Mouse (Mus musculus): ENCODE measurements at regions not wholly inside any gene's neighbourhood (a gene's known extent, or its start where the extent isn't known, plus 50 kb on each side); places are given as distances from the start of the nearest gene placed in this dataset.

- Histone ChIP-seq H3K36me3 (replicated peaks) (no peaks in the 10 kb centered on the region), H3K4me3 (ENCODE audit: low read depth, low read length) (no peak overlapping the region), H3K27me3 (ENCODE audit: insufficient read depth, low read length) (no peaks in the 10 kb centered on the region), H3K4me1 (ENCODE audit: insufficient read depth, low read depth, low read length) (no peaks in the 10 kb centered on the region), H3K9me3 (replicated peaks) (no peaks in the 10 kb centered on the region)
- TF ChIP-seq GATA1 (IDR thresholded peaks at IDR 0.05; ENCODE audit: borderline replicate concordance, low read length) (no peak), GATA2 (IDR thresholded peaks at IDR 0.05; ENCODE audit: borderline replicate concordance, low read depth, low read length) (no peak), POLR2AphosphoS5 (IDR thresholded peaks at IDR 0.05; ENCODE audit: insufficient replicate concordance, low read depth, low read length) (no peak), CTCF (IDR thresholded peaks at IDR 0.05; ENCODE audit: low read depth, low read length) (no peak), TAL1 (conservative IDR thresholded peaks at IDR 0.05; ENCODE audit: low read depth, low read length) (no peak)
- ATAC-seq (ENCODE audit: extremely low read depth, insufficient number of reproducible peaks, low FRiP score, poor library complexity, severe bottlenecking): no peak
- DNase-seq (ENCODE audit: low spot score): no peak
Measured at GRCm38 (mm10) chr6:4193286-4193685, 106.5 kb upstream of the Bet1 start.

DNA sequence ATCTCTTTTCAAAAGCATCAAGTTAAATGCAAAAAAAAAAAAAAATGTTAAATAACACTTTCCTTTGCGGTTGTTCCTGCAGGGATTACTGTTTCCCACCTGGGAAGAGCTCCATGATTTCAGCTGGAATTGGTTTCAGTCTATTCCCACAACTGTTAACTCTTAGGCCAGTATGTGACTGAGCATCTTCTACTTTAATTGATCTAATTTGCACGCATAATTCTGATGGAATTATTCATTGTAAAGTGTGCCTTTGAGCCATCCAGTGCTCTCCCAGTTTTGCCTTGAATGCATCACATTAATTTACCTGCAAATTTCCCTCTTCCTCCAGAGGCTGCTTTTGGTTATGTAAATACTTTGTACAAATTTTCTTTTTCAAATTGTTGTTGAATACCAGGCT lies 114.4 kb upstream of the Bet1 start:
- TF ChIP-seq POLR2AphosphoS5 (IDR thresholded peaks at IDR 0.05; ENCODE audit: insufficient replicate concordance, low read depth, low read length) (no peak), GATA2 (IDR thresholded peaks at IDR 0.05; ENCODE audit: borderline replicate concordance, low read depth, low read length) (no peak), TAL1 (conservative IDR thresholded peaks at IDR 0.05; ENCODE audit: low read depth, low read length) (no peak), GATA1 (IDR thresholded peaks at IDR 0.05; ENCODE audit: borderline replicate concordance, low read length) (no peak), CTCF (IDR thresholded peaks at IDR 0.05; ENCODE audit: low read depth, low read length) (no peak)
- no peak for DNase-seq (ENCODE audit: low spot score)
- H3K27me3 ChIP-seq (ENCODE audit: insufficient read depth, low read length): no peaks in the 10 kb centered on the region

DNA sequence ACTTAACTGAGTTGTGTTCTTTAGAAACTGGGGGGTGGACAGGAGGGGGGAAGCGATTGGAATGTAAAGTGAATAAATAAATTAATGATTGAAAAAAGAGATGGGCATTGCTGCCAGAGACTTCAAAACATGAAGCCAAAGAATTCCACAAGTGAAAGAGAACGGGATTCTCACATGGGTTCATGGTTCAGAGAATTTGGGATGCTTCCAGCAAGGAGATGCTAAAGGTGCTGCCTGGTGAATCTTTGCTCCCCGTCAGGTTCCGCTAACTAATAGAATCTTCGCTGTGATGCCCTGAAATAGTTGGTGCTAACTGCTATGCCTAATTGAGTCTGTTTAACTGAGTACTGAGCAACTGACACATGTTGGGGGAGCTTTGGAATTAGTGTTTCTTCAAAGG lies 118.9 kb upstream of the Bet1 start:
- no peak for DNase-seq (ENCODE audit: low spot score)
- Histone ChIP-seq H3K36me3 (replicated peaks) (no peaks in the 10 kb centered on the region), H3K27me3 (ENCODE audit: insufficient read depth, low read length) (no peaks in the 10 kb centered on the region), H3K4me3 (ENCODE audit: low read depth, low read length) (no peak overlapping the region), H3K9me3 (replicated peaks) (no peaks in the 10 kb centered on the region), H3K4me1 (ENCODE audit: insufficient read depth, low read depth, low read length) (no peaks in the 10 kb centered on the region)
- no peak for ATAC-seq (ENCODE audit: extremely low read depth, insufficient number of reproducible peaks, low FRiP score, poor library complexity, severe bottlenecking)
- no peak for TF ChIP-seq TAL1 (conservative IDR thresholded peaks at IDR 0.05; ENCODE audit: low read depth, low read length)
- TF ChIP-seq GATA2 (IDR thresholded peaks at IDR 0.05; ENCODE audit: borderline replicate concordance, low read depth, low read length): no peak
- TF ChIP-seq CTCF (IDR thresholded peaks at IDR 0.05; ENCODE audit: low read depth, low read length): no peak
- no peak for TF ChIP-seq GATA1 (IDR thresholded peaks at IDR 0.05; ENCODE audit: borderline replicate concordance, low read length)
- no peak for TF ChIP-seq POLR2AphosphoS5 (IDR thresholded peaks at IDR 0.05; ENCODE audit: insufficient replicate concordance, low read depth, low read length)

More for the DNA sequence above, 114.4 kb upstream of the Bet1 start:
- no peaks in the 10 kb centered on the region for H3K4me1 ChIP-seq (ENCODE audit: insufficient read depth, low read depth, low read length)
- no peaks in the 10 kb centered on the region for H3K9me3 ChIP-seq (replicated peaks)
- no peaks in the 10 kb centered on the region for H3K36me3 ChIP-seq (replicated peaks)
- no peak overlapping the region for H3K4me3 ChIP-seq (ENCODE audit: low read depth, low read length)
- ATAC-seq (ENCODE audit: extremely low read depth, insufficient number of reproducible peaks, low FRiP score, poor library complexity, severe bottlenecking): no peak

DNA sequence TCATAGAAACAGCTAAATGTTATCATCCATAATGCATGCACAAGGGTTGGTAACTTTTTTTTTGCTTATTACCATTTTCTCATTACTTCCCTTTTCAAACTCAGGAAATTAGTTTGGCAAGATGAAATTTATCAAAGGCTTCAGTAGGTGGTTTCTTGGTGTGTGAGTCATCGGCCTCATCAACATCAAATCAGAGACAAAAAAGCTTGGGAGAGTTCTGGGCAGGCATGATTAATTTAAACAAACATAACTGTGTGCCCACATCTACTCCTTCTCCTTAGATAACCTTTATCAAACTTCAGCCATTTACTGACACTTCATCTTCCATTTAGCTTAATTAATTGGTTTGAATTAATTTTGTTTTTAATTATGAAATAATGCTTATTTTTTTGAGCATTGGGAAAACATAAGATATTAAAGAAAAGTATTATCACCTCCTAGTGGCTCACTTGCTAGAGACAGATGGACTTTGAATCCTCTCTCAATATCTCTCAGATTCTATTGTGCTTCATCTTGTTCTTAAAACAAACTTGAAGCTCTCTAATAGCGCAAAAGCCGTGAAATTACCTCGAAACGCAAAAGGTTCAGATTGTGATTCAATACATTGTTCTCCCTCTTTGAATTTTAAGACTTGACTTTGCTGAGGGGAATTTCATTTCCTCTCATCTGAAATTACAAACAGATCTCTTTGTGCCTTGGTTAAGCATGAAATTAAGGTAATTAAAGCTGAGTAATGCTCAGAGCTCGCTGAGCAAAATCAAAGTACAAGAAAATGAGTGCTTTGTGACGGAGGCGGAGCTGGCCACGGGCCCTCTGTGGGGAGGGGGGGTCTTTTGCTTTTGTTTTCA lies 158.7 kb upstream of the Bet1 start:
- Histone ChIP-seq H3K27me3 (ENCODE audit: insufficient read depth, low read length) (no peaks in the 10 kb centered on the region), H3K9me3 (replicated peaks) (no peaks in the 10 kb centered on the region), H3K4me3 (ENCODE audit: low read depth, low read length) (no peak overlapping the region), H3K36me3 (replicated peaks) (no peaks in the 10 kb centered on the region), H3K4me1 (ENCODE audit: insufficient read depth, low read depth, low read length) (no peaks in the 10 kb centered on the region)
- TF ChIP-seq CTCF (IDR thresholded peaks at IDR 0.05; ENCODE audit: low read depth, low read length): no peak
- TF ChIP-seq GATA2 (IDR thresholded peaks at IDR 0.05; ENCODE audit: borderline replicate concordance, low read depth, low read length): no peak
- TF ChIP-seq GATA1 (IDR thresholded peaks at IDR 0.05; ENCODE audit: borderline replicate concordance, low read length): no peak
- ATAC-seq (ENCODE audit: extremely low read depth, insufficient number of reproducible peaks, low FRiP score, poor library complexity, severe bottlenecking) (no peak), DNase-seq (ENCODE audit: low spot score) (no peak)

GRCm38 (mm10) chr6:4246113-4246419 lies 159.3 kb upstream of the Bet1 start:
- ATAC-seq (ENCODE audit: extremely low read depth, insufficient number of reproducible peaks, low FRiP score, poor library complexity, severe bottlenecking) (no peak), DNase-seq (ENCODE audit: low spot score) (no peak)
- H3K4me3 ChIP-seq (ENCODE audit: low read depth, low read length): no peak overlapping the region
- no peaks in the 10 kb centered on the region for H3K4me1 ChIP-seq (ENCODE audit: insufficient read depth, low read depth, low read length)
- no peaks in the 10 kb centered on the region for H3K9me3 ChIP-seq (replicated peaks)
- no peaks in the 10 kb centered on the region for H3K36me3 ChIP-seq (replicated peaks)
- no peaks in the 10 kb centered on the region for H3K27me3 ChIP-seq (ENCODE audit: insufficient read depth, low read length)
- TF ChIP-seq CTCF (IDR thresholded peaks at IDR 0.05; ENCODE audit: low read depth, low read length) (no peak), POLR2AphosphoS5 (IDR thresholded peaks at IDR 0.05; ENCODE audit: insufficient replicate concordance, low read depth, low read length) (no peak), TAL1 (conservative IDR thresholded peaks at IDR 0.05; ENCODE audit: low read depth, low read length) (no peak), GATA2 (IDR thresholded peaks at IDR 0.05; ENCODE audit: borderline replicate concordance, low read depth, low read length) (no peak), GATA1 (IDR thresholded peaks at IDR 0.05; ENCODE audit: borderline replicate concordance, low read length) (no peak)

DNA sequence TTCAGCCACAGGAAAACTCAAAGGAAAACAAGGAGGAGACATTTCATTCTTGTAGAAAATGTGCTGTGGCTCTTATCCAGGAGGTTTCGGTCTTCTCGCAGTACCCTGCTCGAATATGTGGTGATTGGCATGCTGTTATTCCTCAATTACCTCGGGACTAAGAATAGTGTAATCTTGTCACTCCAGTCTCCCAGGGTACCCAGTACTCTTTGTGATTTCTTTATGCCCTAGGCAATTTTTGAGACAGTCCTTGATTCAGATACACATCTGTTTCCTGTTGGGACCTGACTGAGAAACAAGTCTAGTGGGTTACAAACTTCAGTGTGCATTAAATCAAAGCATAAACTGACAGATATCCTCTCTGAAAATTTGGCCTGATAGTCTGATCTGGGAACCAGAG lies 189.8 kb upstream of the Bet1 start:
- H3K4me3 ChIP-seq (ENCODE audit: low read depth, low read length): no peak overlapping the region
- TF ChIP-seq POLR2AphosphoS5 (IDR thresholded peaks at IDR 0.05; ENCODE audit: insufficient replicate concordance, low read depth, low read length) (no peak), GATA2 (IDR thresholded peaks at IDR 0.05; ENCODE audit: borderline replicate concordance, low read depth, low read length) (no peak), TAL1 (conservative IDR thresholded peaks at IDR 0.05; ENCODE audit: low read depth, low read length) (no peak), GATA1 (IDR thresholded peaks at IDR 0.05; ENCODE audit: borderline replicate concordance, low read length) (no peak), CTCF (IDR thresholded peaks at IDR 0.05; ENCODE audit: low read depth, low read length) (no peak)
- H3K4me1 ChIP-seq (ENCODE audit: insufficient read depth, low read depth, low read length): no peaks in the 10 kb centered on the region
- no peaks in the 10 kb centered on the region; the same call in 1 of the 2 replicates for H3K27me3 ChIP-seq (ENCODE audit: insufficient read depth, low read length)
- no peaks in the 10 kb centered on the region for H3K36me3 ChIP-seq (replicated peaks)
- ATAC-seq (ENCODE audit: extremely low read depth, insufficient number of reproducible peaks, low FRiP score, poor library complexity, severe bottlenecking) (no peak), DNase-seq (ENCODE audit: low spot score) (no peak)
- no peaks in the 10 kb centered on the region for H3K9me3 ChIP-seq (replicated peaks)
